Mouse (Mus musculus): ENCODE results near the gene Gm5592. TPM values are rescaled to one million over a fixed set of nuclear protein-coding genes. Genes with fewer than 3 reads are reported as not detected.

Gm5592 gene
- polyA plus RNA-seq (2012; rRNA removed; ENCODE audit: low replicate concordance), result not detected in 2 replicates

GRCm38 (mm10) chr7:41153541-41153940 is at the start of gene Gm5592:
Gm5592 (plus strand) TSS chr7:41153841.

Other genes starting within 250 kb of the Gm5592 start
- gene 4930433I11Rik, start 166.3 kb upstream of the Gm5592 start, polyA plus RNA-seq (2012; rRNA removed; ENCODE audit: low replicate concordance), result not detected in 2 replicates
- not detected in 2 replicates for gene Gm4884, start 121.1 kb upstream of the Gm5592 start, polyA plus RNA-seq (2012; rRNA removed; ENCODE audit: low replicate concordance)
- gene AI987944, start 239.5 kb downstream of the Gm5592 start, polyA plus RNA-seq (2012; rRNA removed; ENCODE audit: low replicate concordance), result 0.67 and 1.2 TPM in 2 replicates